Mouse (Mus musculus) forebrain, embryonic 16.5 days (tissue): ENCODE measurements around the gene 3110009E18Rik. TPM values are rescaled to one million over a fixed set of nuclear protein-coding genes. Genes with fewer than 3 reads are reported as not detected.
A peak's percentile ranks its signal among the peaks of the same experiment; 100 is the strongest.
"Not testable (repeated sequence)": the region's sequence is repeated elsewhere in the genome, so short reads cannot be mapped to it uniquely, and the experiment has no call there.

ENCODE experiments used
- ATAC-seq: fragments of 200-750 bp; cut with Nextera tagmentation; 2 replicates; pipeline ENCODE4 v1.8.0; 2017; ENCODE audit warnings: mild to moderate bottlenecking, moderate library complexity
- H3K27ac ChIP-seq: fragments of 300-500 bp; sonication (generic); 2 replicates; pipeline ENCODE4 v1.5.1; 2014; ENCODE audit warnings: low read length, control low read depth
- H3K27me3 ChIP-seq: fragments of 300-500 bp; sonication (generic); replicated peaks from 2 replicates; pipeline ENCODE4 v1.6.1; 2014; ENCODE audit warnings: low read length; ENCODE audit not compliant: control insufficient read depth, insufficient read depth
- H3K36me3 ChIP-seq: fragments of 300-500 bp; sonication (generic); 2 replicates; pipeline ENCODE4 v1.6.1; 2014; ENCODE audit not compliant: control insufficient read depth, insufficient read depth
- H3K4me1 ChIP-seq: fragments of 300-500 bp; sonication (generic); replicated peaks from 2 replicates; pipeline ENCODE4 v1.6.1; 2014; ENCODE audit warnings: low read length; ENCODE audit not compliant: control insufficient read depth, insufficient read depth
- H3K4me2 ChIP-seq: fragments of 300-500 bp; sonication (generic); 2 replicates; pipeline ENCODE4 v1.6.1; 2014; ENCODE audit warnings: mild to moderate bottlenecking, low read length, control low read depth
- H3K4me3 ChIP-seq: fragments of 300-500 bp; sonication (generic); replicated peaks from 2 replicates; pipeline ENCODE4 v1.5.1; 2014; ENCODE audit warnings: mild to moderate bottlenecking, low read length, control low read depth
- H3K9ac ChIP-seq: fragments of 300-500 bp; sonication (generic); replicated peaks from 2 replicates; pipeline ENCODE4 v1.6.1; 2014; ENCODE audit warnings: low read depth, low read length, control low read depth
- H3K9me3 ChIP-seq: fragments of 300-500 bp; sonication (generic); 2 replicates; pipeline ENCODE4 v1.6.1; 2016; ENCODE audit warnings: low read length; ENCODE audit not compliant: control insufficient read depth
- WGBS: fragments of 180-500 bp; shearing (Covaris S2); extraction: QIAGEN DNeasy Blood & Tissue Kit; methylation state at CpG from one replicate; pipeline ENCODE4 v1.1.7; 2014; 5-methylcytosine and 5-hydroxymethylcytosine counted together
- polyA plus RNA-seq: library from polyadenylated mRNA; unstranded; fragments of >200 nt; fragmentation: Nextera tagmentation; extraction: Ambion mirVana; gene quantifications from 2 replicates; pipeline ENCODE4 v1.2.1, GENCODE M21; 2015

The 3110009E18Rik gene
- polyA plus RNA-seq, 1 experiment from 2014 or later: 22.8 TPM

GRCm38 (mm10) chr1:120082957-120083585 lies 37.9 kb upstream of the 3110009E18Rik start:
- Histone ChIP-seq H3K27me3 (no peaks in the 10 kb centered on the region), H3K27ac (no peak overlapping the region), H3K9me3 (no peaks in the 10 kb centered on the region), H3K9ac (no peak overlapping the region), H3K4me2 (no peak overlapping the region), H3K4me1 (peaks cover under 1% of the 10 kb centered on the region; the same call in 1 of the 2 replicates), H3K4me3 (no peak overlapping the region), H3K36me3 (no peaks in the 10 kb centered on the region)
- ATAC-seq: no peak
- WGBS: 35% methylated on average over 7 of the region's 7 CpGs

- ATAC-seq: no peak
- 57% methylated on average over 5 of the region's 5 CpGs for WGBS
- no peaks in the 10 kb centered on the region for H3K27me3 ChIP-seq
- no peak overlapping the region for H3K4me2 ChIP-seq
- H3K9ac ChIP-seq: no peak overlapping the region
- H3K4me1 ChIP-seq: no peaks in the 10 kb centered on the region
- no peak overlapping the region for H3K27ac ChIP-seq
- no peaks in the 10 kb centered on the region for H3K36me3 ChIP-seq
- no peak overlapping the region for H3K4me3 ChIP-seq
- H3K9me3 ChIP-seq: no peaks in the 10 kb centered on the region
Observed at GRCm38 (mm10) chr1:120083921-120084517, 37.0 kb upstream of the 3110009E18Rik start.

- Histone ChIP-seq H3K4me1 (no peaks in the 10 kb centered on the region), H3K9ac (no peak overlapping the region), H3K4me3 (no peak overlapping the region), H3K36me3 (no peaks in the 10 kb centered on the region), H3K9me3 (no peaks in the 10 kb centered on the region), H3K27me3 (no peaks in the 10 kb centered on the region), H3K27ac (no peak overlapping the region), H3K4me2 (no peak overlapping the region)
- no peak for ATAC-seq
- WGBS: 67% methylated on average over 3 of the region's 3 CpGs
Observed at GRCm38 (mm10) chr1:120085696-120086095, 35.3 kb upstream of the 3110009E18Rik start.

- WGBS: 55% methylated on average over 13 of the region's 13 CpGs
- no peak for ATAC-seq
Observed at GRCm38 (mm10) chr1:120086644-120087043, 34.3 kb upstream of the 3110009E18Rik start.

GRCm38 (mm10) chr1:120089180-120089579 lies 31.8 kb upstream of the 3110009E18Rik start:
- Histone ChIP-seq H3K36me3 (no peaks in the 10 kb centered on the region), H3K4me1 (no peaks in the 10 kb centered on the region), H3K27me3 (no peaks in the 10 kb centered on the region), H3K9ac (no peak overlapping the region), H3K27ac (no peak overlapping the region), H3K9me3 (peaks cover 5% of the 10 kb centered on the region; the same call in 1 of the 2 replicates), H3K4me2 (no peak overlapping the region), H3K4me3 (no peak overlapping the region)
- 10% methylated on average over 5 of the region's 5 CpGs for WGBS
- no peak for ATAC-seq

More at GRCm38 (mm10) chr1:120086644-120087043, 34.3 kb upstream of the 3110009E18Rik start:
- Histone ChIP-seq H3K4me3 (no peak overlapping the region), H3K4me1 (no peaks in the 10 kb centered on the region), H3K9me3 (no peaks in the 10 kb centered on the region), H3K27ac (no peak overlapping the region), H3K27me3 (no peaks in the 10 kb centered on the region), H3K4me2 (no peak overlapping the region), H3K36me3 (no peaks in the 10 kb centered on the region), H3K9ac (no peak overlapping the region)

- H3K4me3 ChIP-seq: no peak overlapping the region
- H3K4me1 ChIP-seq: no peaks in the 10 kb centered on the region
- no peak overlapping the region for H3K4me2 ChIP-seq
- H3K27me3 ChIP-seq: no peaks in the 10 kb centered on the region
- no peak overlapping the region for H3K9ac ChIP-seq
- H3K36me3 ChIP-seq: no peaks in the 10 kb centered on the region
- ATAC-seq: no peak
- no peak overlapping the region for H3K27ac ChIP-seq
- H3K9me3 ChIP-seq: peaks cover 5% of the 10 kb centered on the region; the same call in 1 of the 2 replicates
- 92% methylated on average over 8 of the region's 8 CpGs for WGBS
Observed at GRCm38 (mm10) chr1:120090880-120091570, 30.0 kb upstream of the 3110009E18Rik start.

- not testable (repeated sequence) for H3K4me2 ChIP-seq, H3K36me3 ChIP-seq, H3K27ac ChIP-seq, H3K4me1 ChIP-seq, H3K9ac ChIP-seq, H3K27me3 ChIP-seq, H3K4me3 ChIP-seq, H3K9me3 ChIP-seq
- WGBS: 48% methylated on average over 11 of the region's 14 CpGs
- ATAC-seq: peak; percentile 65
Observed at GRCm38 (mm10) chr1:120093482-120094134, 27.4 kb upstream of the 3110009E18Rik start.

GRCm38 (mm10) chr1:120094920-120095319 lies 26.1 kb upstream of the 3110009E18Rik start:
- Histone ChIP-seq H3K27ac (no peak overlapping the region), H3K36me3 (no peaks in the 10 kb centered on the region), H3K4me2 (no peak overlapping the region), H3K4me3 (no peak overlapping the region), H3K27me3 (no peaks in the 10 kb centered on the region), H3K4me1 (no peaks in the 10 kb centered on the region), H3K9me3 (peaks cover 5% of the 10 kb centered on the region; the same call in 1 of the 2 replicates), H3K9ac (no peak overlapping the region)
- ATAC-seq: no peak
- 69% methylated on average over 3 of the region's 3 CpGs for WGBS

GRCm38 (mm10) chr1:120098327-120098726 lies 22.7 kb upstream of the 3110009E18Rik start:
- Histone ChIP-seq H3K27me3 (no peaks in the 10 kb centered on the region), H3K9me3 (no peaks in the 10 kb centered on the region), H3K9ac (no peak overlapping the region), H3K4me1 (no peaks in the 10 kb centered on the region), H3K27ac (no peak overlapping the region), H3K4me2 (no peak overlapping the region), H3K4me3 (no peak overlapping the region), H3K36me3 (no peaks in the 10 kb centered on the region)
- 12% methylated on average over 7 of the region's 7 CpGs for WGBS
- no peak for ATAC-seq
